ENCODE assay signal across 17 mouse cellular contexts in the genomic region with DNA sequence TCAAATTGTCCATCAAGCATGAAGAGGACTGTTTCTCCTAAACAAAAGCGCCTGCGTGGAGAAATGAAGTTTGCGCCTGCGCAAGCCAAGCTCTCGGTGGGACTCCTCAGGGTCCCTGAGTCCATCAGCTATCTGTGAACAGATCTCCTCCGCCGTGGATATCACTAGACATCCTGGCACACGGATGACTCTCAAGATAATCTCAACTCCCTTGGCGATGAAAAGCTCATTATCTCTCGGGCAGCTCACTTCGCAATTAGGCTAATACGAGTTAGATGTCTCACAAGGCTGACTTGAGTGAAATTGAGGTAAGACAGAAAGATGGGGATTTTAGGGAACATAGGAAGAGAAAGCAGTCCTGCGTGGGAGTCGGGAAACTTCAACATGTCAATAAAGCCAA.
"Had no signal": no experiment of that assay in that cellular context is flagged by ENCODE, and none has a peak within 500 bp of the region (broad histone marks: within the 10 kb centered on the region; RNA-seq: fewer than 3 reads in every experiment).

No protein-coding gene starts in this region.

- H3K4me3 ChIP-seq: midbrain, embryonic 12.5 days; midbrain, embryonic 15.5 days; myocyte; neural tube, embryonic 13.5 days; neural tube, embryonic 15.5 days had no signal

- ATAC-seq: midbrain, embryonic 15.5 days had no signal

- DNase-seq: lung, adult 18-20 months; lung, embryonic 14.5 days; lung, postnatal 10 days; lung, postnatal 4 days; right cerebral cortex, postnatal 25 days; right cerebral cortex, postnatal 4 days; spleen, adult 18-20 months; thymus, adult 18-20 months; thymus, postnatal 14 days; thymus, postnatal 36 days had no signal

- H3K9me3 ChIP-seq: midbrain, embryonic 12.5 days; midbrain, embryonic 15.5 days; neural tube, embryonic 13.5 days; neural tube, embryonic 15.5 days had no signal

- H3K27me3 ChIP-seq: midbrain, embryonic 15.5 days; neural tube, embryonic 13.5 days; neural tube, embryonic 15.5 days had no signal

- H3K27ac ChIP-seq: liver, embryonic 14.5 days; midbrain, embryonic 12.5 days; midbrain, embryonic 15.5 days; neural tube, embryonic 13.5 days; neural tube, embryonic 15.5 days had no signal

- H3K9ac ChIP-seq: liver, embryonic 14.5 days; lung, embryonic 14.5 days; midbrain, embryonic 12.5 days; midbrain, embryonic 15.5 days; neural tube, embryonic 13.5 days; neural tube, embryonic 15.5 days had no signal

- H3K4me2 ChIP-seq: liver, embryonic 11.5 days; lung, embryonic 14.5 days; midbrain, embryonic 12.5 days; midbrain, embryonic 15.5 days; neural tube, embryonic 13.5 days; neural tube, embryonic 15.5 days had no signal

- H3K36me3 ChIP-seq: midbrain, embryonic 12.5 days; midbrain, embryonic 15.5 days; neural tube, embryonic 13.5 days; neural tube, embryonic 15.5 days had no signal
